Mouse (Mus musculus) forebrain, embryonic 16.5 days (tissue): ENCODE measurements at regions not wholly inside any gene's neighbourhood (a gene's known extent, or its start where the extent isn't known, plus 50 kb on each side); places are given as distances from the start of the nearest gene placed in this dataset.

Source experiments
- ATAC-seq: fragments of 200-750 bp; cut with Nextera tagmentation; 2 replicates; pipeline ENCODE4 v1.8.0; 2017; ENCODE audit warnings: mild to moderate bottlenecking, moderate library complexity
- H3K27ac ChIP-seq: fragments of 300-500 bp; sonication (generic); 2 replicates; pipeline ENCODE4 v1.5.1; 2014; ENCODE audit warnings: low read length, control low read depth
- H3K27me3 ChIP-seq: fragments of 300-500 bp; sonication (generic); replicated peaks from 2 replicates; pipeline ENCODE4 v1.6.1; 2014; ENCODE audit warnings: low read length; ENCODE audit not compliant: control insufficient read depth, insufficient read depth
- H3K36me3 ChIP-seq: fragments of 300-500 bp; sonication (generic); 2 replicates; pipeline ENCODE4 v1.6.1; 2014; ENCODE audit not compliant: control insufficient read depth, insufficient read depth
- H3K4me1 ChIP-seq: fragments of 300-500 bp; sonication (generic); replicated peaks from 2 replicates; pipeline ENCODE4 v1.6.1; 2014; ENCODE audit warnings: low read length; ENCODE audit not compliant: control insufficient read depth, insufficient read depth
- H3K4me2 ChIP-seq: fragments of 300-500 bp; sonication (generic); 2 replicates; pipeline ENCODE4 v1.6.1; 2014; ENCODE audit warnings: mild to moderate bottlenecking, low read length, control low read depth
- H3K4me3 ChIP-seq: fragments of 300-500 bp; sonication (generic); replicated peaks from 2 replicates; pipeline ENCODE4 v1.5.1; 2014; ENCODE audit warnings: mild to moderate bottlenecking, low read length, control low read depth
- H3K9ac ChIP-seq: fragments of 300-500 bp; sonication (generic); replicated peaks from 2 replicates; pipeline ENCODE4 v1.6.1; 2014; ENCODE audit warnings: low read depth, low read length, control low read depth
- H3K9me3 ChIP-seq: fragments of 300-500 bp; sonication (generic); 2 replicates; pipeline ENCODE4 v1.6.1; 2016; ENCODE audit warnings: low read length; ENCODE audit not compliant: control insufficient read depth
- WGBS: fragments of 180-500 bp; shearing (Covaris S2); extraction: QIAGEN DNeasy Blood & Tissue Kit; methylation state at CpG from one replicate; pipeline ENCODE4 v1.1.7; 2014; 5-methylcytosine and 5-hydroxymethylcytosine counted together

DNA sequence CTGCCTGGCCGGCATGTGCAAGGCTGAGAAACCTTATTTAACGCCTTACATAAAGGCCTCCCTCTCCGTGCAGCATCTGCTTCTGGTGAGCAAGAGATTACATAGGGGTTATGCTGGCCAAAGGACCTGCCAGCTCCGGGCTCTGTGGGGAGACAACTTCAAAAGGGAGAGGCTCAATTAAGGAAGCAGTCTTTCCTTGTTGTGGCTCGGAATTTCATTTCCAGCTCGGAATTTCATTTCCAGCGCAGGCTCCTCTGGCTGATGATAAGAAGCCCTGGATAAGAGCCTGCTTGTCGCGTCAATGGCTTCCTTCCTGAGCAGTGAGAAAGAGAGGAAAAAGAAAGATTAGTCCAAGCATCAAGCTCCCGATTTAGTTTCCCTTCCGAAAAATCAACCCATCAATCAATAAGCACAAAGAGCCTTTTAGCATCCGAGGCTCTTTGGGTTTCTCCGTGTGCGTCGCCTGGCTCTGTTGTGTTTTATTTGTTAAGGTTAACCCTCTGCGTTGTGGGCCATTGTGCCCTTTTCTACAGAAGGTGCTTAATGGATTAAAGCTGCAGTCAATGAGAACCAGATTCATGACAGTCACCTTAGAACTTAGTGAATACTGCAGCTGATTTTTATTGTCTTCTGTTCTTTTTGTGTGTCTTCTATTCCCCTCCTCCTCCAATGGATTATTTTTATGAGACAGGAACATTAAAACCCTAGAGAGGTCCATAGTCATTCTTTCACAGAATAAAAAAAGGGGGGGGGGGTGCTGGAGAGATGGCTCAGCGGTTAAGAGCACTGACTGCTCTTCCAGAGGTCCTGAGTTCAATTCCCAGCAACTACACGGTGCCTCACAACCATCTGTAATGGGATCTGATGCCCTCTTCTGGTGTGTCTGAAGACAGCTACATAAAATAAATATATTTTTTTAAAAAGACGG lies 218.3 kb downstream of the Myo1b start:
- H3K36me3 ChIP-seq, result no peaks in the 10 kb centered on the region
- 4% methylated on average over 19 of the region's 19 CpGs for whole genome bisulfite sequencing
- peak; percentile 82 for ATAC-seq

GRCm38 (mm10) chr1:51696471-51696870 lies 218.2 kb upstream of the Nabp1 start:
- H3K9me3 ChIP-seq, result no peaks in the 10 kb centered on the region
- H3K36me3 ChIP-seq, result no peaks in the 10 kb centered on the region
- no peak for ATAC-seq
- no peak overlapping the region for H3K9ac ChIP-seq
- WGBS, result 47% methylated on average over 2 of the region's 2 CpGs
- peaks cover 12% of the 10 kb centered on the region for H3K4me1 ChIP-seq
- no peak overlapping the region for H3K4me3 ChIP-seq
- H3K27me3 ChIP-seq, result no peaks in the 10 kb centered on the region
- H3K4me2 ChIP-seq, result no peak overlapping the region
- no peak overlapping the region for H3K27ac ChIP-seq

More for the DNA sequence above, 218.3 kb downstream of the Myo1b start:
- Histone ChIP-seq H3K27me3 (no peaks in the 10 kb centered on the region), H3K9ac (peak overlapping the region; percentile 44), H3K4me3 (peak overlapping the region; percentile 11), H3K4me1 (peaks cover 12% of the 10 kb centered on the region), H3K9me3 (no peaks in the 10 kb centered on the region), H3K27ac (peak overlapping the region; percentile 74), H3K4me2 (peak overlapping the region; percentile 39)

- 92% methylated on average over 10 of the region's 10 CpGs for WGBS
- Histone ChIP-seq H3K4me3 (no peak overlapping the region), H3K4me2 (no peak overlapping the region), H3K9ac (no peak overlapping the region), H3K36me3 (no peaks in the 10 kb centered on the region), H3K27me3 (no peaks in the 10 kb centered on the region), H3K27ac (no peak overlapping the region), H3K9me3 (no peaks in the 10 kb centered on the region), H3K4me1 (peaks cover 4% of the 10 kb centered on the region; the same call in 1 of the 2 replicates)
- ATAC-seq, result no peak
Observed at GRCm38 (mm10) chr1:51690878-51691277, 212.7 kb upstream of the Nabp1 start.

- no peak overlapping the region for H3K9ac ChIP-seq
- H3K27me3 ChIP-seq, result no peaks in the 10 kb centered on the region
- H3K36me3 ChIP-seq, result no peaks in the 10 kb centered on the region
- H3K9me3 ChIP-seq, result no peaks in the 10 kb centered on the region
- 84% methylated on average over 9 of the region's 9 CpGs for WGBS
- no peak overlapping the region for H3K27ac ChIP-seq
- ATAC-seq, result no peak
- H3K4me1 ChIP-seq, result peaks cover 4% of the 10 kb centered on the region; the same call in 1 of the 2 replicates
- no peak overlapping the region for H3K4me3 ChIP-seq
- no peak overlapping the region for H3K4me2 ChIP-seq
Observed at GRCm38 (mm10) chr1:51689461-51690223, 211.4 kb upstream of the Nabp1 start.

- no peaks in the 10 kb centered on the region for H3K36me3 ChIP-seq
- H3K9me3 ChIP-seq, result no peaks in the 10 kb centered on the region
- H3K27me3 ChIP-seq, result no peaks in the 10 kb centered on the region
- peaks cover 4% of the 10 kb centered on the region; the same call in 1 of the 2 replicates for H3K4me1 ChIP-seq
- no peak for ATAC-seq
- H3K4me3 ChIP-seq, result no peak overlapping the region
- WGBS, result 81% methylated on average over 5 of the region's 5 CpGs
- no peak overlapping the region for H3K4me2 ChIP-seq
- no peak overlapping the region for H3K9ac ChIP-seq
- H3K27ac ChIP-seq, result no peak overlapping the region; the same call in 1 of the 2 replicates
Observed at GRCm38 (mm10) chr1:51688946-51689345, 210.7 kb upstream of the Nabp1 start.

DNA sequence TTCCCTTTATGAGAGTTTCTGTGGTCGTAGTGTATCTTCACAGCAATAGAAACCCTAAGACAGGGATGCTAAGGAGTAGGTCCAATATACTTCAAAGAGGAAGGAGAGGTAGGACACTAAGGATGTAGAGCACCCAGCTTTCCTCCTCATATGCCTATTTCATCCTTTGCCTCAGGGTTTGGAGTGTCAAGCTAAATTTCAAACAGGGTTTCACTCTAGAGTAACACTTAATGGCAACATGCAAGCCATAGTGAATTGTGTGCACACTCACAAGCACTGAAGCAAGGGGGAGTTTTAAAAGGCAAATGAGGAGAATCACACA lies 210.0 kb upstream of the Nabp1 start:
- H3K9me3 ChIP-seq, result no peaks in the 10 kb centered on the region
- no peak overlapping the region for H3K9ac ChIP-seq
- WGBS, result 17% methylated on average over 1 of the region's 1 CpGs
- H3K4me1 ChIP-seq, result peaks cover 4% of the 10 kb centered on the region; the same call in 1 of the 2 replicates
- no peak overlapping the region for H3K4me3 ChIP-seq
- no peak overlapping the region for H3K4me2 ChIP-seq
- peak overlapping the region; percentile 58 for H3K27ac ChIP-seq
- no peaks in the 10 kb centered on the region for H3K36me3 ChIP-seq
- ATAC-seq, result no peak
- H3K27me3 ChIP-seq, result no peaks in the 10 kb centered on the region

GRCm38 (mm10) chr1:51687484-51688223 lies 209.4 kb upstream of the Nabp1 start:
- H3K27ac ChIP-seq, result peak overlapping the region; percentile 58
- no peaks in the 10 kb centered on the region for H3K36me3 ChIP-seq
- H3K9me3 ChIP-seq, result no peaks in the 10 kb centered on the region
- no peak overlapping the region for H3K9ac ChIP-seq
- no peaks in the 10 kb centered on the region for H3K27me3 ChIP-seq
- ATAC-seq, result peak; percentile 94
- H3K4me1 ChIP-seq, result peaks cover 4% of the 10 kb centered on the region; the same call in 1 of the 2 replicates
- no peak overlapping the region for H3K4me2 ChIP-seq
- 30% methylated on average over 7 of the region's 7 CpGs for WGBS
- no peak overlapping the region for H3K4me3 ChIP-seq

DNA sequence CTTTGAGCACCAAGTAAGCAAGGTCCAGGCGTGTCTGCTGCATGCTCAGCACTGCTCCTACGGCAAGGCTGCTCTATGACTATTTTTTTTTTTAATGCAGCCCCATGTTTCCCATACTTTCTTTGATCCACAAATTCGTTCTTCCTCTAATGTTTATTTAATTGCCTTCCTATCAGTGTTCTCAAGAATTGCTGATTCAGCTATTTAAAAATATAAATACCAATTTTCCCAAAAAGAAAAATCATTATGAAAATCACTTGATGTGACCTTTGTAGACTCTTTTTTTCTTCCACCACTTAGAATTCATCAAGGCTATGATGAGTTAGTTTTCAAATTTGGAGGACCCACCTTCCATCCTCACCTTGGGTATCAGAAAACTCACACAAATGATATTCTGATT lies 208.5 kb upstream of the Nabp1 start:
- Histone ChIP-seq H3K9ac (no peak overlapping the region), H3K27me3 (no peaks in the 10 kb centered on the region), H3K4me2 (no peak overlapping the region), H3K9me3 (no peaks in the 10 kb centered on the region), H3K4me3 (no peak overlapping the region), H3K27ac (no peak overlapping the region), H3K4me1 (peaks cover 4% of the 10 kb centered on the region; the same call in 1 of the 2 replicates), H3K36me3 (no peaks in the 10 kb centered on the region)
- no peak for ATAC-seq
- 84% methylated on average over 3 of the region's 3 CpGs for WGBS

DNA sequence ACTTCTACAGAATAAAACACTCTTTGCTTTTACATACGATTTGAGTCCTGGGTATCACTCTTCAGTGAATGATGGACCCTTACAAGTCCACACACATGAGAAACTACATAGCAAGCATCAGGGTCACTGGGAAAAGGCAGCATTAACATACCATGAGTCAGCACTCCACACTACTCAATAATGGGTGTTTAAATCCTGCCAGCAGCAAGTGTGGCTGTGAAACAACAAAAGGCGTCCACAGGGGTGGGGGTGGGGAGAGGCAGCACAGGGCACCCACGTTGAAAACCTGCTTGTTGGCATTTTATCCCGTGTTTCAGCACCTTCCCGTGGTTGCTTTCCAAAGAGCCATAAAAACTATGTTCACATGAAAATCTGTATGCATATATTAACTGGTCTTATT lies 204.0 kb upstream of the Nabp1 start:
- no peak overlapping the region for H3K4me3 ChIP-seq
- WGBS, result 69% methylated on average over 5 of the region's 5 CpGs
- no peak for ATAC-seq
- no peak overlapping the region for H3K4me2 ChIP-seq
- no peaks in the 10 kb centered on the region for H3K9me3 ChIP-seq
- no peak overlapping the region for H3K9ac ChIP-seq
- no peaks in the 10 kb centered on the region for H3K36me3 ChIP-seq
- no peaks in the 10 kb centered on the region for H3K27me3 ChIP-seq
- H3K4me1 ChIP-seq, result no peaks in the 10 kb centered on the region
- no peak overlapping the region for H3K27ac ChIP-seq
